Mouse (Mus musculus) thymus, adult 2 months (tissue): Measurements from ENCODE around the gene Map3k5.

Source experiments
- CTCF ChIP-seq: fragments of 200-500 bp; IDR thresholded peaks from 2 replicates; pipeline ENCODE4 v1.5.1; 2012; ENCODE audit warnings: mild to moderate bottlenecking, control low read depth, low read length, moderate library complexity, borderline replicate concordance; ENCODE audit not compliant: control insufficient read depth, poor library complexity, insufficient read depth; ENCODE audit errors: extremely low read depth
- POLR2A ChIP-seq: fragments of 200-500 bp; IDR thresholded peaks from 2 replicates; pipeline ENCODE4 v1.6.1; 2012; ENCODE audit warnings: mild to moderate bottlenecking, low read length, control low read depth, moderate library complexity; ENCODE audit not compliant: control insufficient read depth, poor library complexity, insufficient read depth; ENCODE audit errors: extremely low read depth

DNA sequence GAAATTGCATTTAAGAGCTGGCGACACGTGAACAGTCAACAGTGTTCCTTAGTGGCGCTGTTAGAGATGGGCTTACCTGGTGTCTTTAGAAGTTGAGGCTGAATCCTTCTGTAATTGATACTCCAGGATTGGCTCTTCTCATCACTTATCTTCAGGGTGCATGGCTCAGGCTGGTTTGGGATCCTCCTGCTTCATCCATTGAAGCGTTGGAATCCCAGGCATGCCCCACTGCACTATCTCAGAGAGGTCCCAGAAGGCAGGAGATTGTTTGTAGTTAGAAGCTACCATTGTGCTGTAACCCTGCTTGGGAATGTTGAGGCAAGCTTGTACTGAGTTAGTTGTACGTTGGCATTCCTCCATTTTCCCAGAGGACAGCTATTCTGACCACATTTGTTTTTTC lies 13.6 kb downstream of the Map3k5 start:
- no peak for TF ChIP-seq CTCF
- TF ChIP-seq POLR2A = no peak
